Mouse (Mus musculus) embryonic fibroblast, embryonic 13.5 days (primary cell): ENCODE results near the gene 3110082J24Rik.

Source experiments
- CTCF ChIP-seq: IDR thresholded peaks from 2 replicates; pipeline ENCODE4 v1.5.1; 2011; ENCODE audit warnings: mild to moderate bottlenecking, control low read depth, low read length, moderate library complexity, borderline replicate concordance; ENCODE audit not compliant: insufficient read depth
- POLR2A ChIP-seq: IDR thresholded peaks from 2 replicates; pipeline ENCODE4 v1.6.1; 2011; ENCODE audit warnings: low read depth, mild to moderate bottlenecking, control low read depth, low read length, moderate library complexity

GRCm38 (mm10) chr5:30138193-30138592 is 32.3 kb upstream of the 3110082J24Rik start:
- TF ChIP-seq CTCF: no peak
- TF ChIP-seq POLR2A: no peak
